Mouse (Mus musculus) R1 (cell line): Measurements from ENCODE around the gene Sec61a1.

Experiments used
- DNase-seq: peaks from one replicate; pipeline ENCODE4 v3.0.0-alpha.2; 2018; ENCODE audit warnings: low read depth, low spot score

Gene Sec61a1

DNA sequence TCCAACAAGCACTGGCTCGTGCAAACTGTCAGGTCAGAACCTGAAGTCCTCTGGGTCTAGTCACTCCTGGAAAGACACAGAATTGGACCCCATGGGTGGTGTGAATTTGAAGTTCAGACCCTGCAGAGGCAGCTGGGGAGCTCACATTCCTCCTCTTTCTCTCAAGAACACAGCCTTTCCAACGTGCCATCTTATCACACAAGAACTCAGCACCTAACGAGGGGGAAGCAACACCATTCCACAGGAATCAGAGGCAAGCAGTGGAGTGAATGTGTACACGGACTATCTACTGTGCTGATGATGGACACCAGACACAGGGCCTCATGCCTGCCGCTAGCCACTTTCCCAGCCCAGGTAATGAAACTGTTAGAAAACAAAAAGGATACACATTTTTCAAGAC, 2.0 kb downstream of the Sec61a1 start:
- no peak for DNase-seq

DNA sequence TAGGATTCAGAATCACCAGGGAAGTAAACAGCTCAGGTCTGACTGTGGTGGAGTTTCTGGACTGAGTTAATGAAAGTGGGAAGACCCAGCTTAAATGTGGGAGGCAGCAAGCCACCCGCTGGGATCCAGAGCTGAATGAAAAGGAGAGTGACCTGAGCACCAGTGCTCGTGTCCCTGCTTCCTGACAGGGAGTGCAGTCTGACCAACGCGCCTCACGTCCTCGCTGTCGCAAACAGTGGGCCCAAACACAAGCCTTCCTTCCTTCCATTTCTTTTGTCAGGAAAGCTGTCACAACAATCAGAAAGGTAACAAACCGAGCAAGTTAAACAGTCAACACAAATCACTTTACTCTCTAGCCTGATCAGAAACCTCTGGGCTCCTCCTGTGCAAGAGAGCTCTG, 2.7 kb downstream of the Sec61a1 start:
- DNase-seq = no peak

DNA sequence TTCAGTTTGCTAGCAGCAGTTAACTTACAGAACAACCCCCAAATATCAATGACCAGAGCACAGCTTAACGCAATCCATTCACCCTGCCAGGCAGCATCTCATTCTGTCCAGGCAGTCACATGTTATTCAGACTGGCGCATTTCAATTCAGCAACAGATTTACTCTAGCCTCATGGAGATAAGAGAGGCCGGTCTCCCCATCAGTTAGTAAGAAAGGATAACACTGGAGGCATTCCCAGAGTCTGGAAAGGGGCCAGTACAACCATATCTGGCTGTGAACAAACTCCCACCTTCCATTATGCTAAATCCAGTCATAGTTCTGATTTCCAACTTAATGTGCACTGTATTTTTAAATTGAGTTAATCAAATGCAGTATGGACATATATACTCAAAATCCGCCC, 4.2 kb downstream of the Sec61a1 start:
- DNase-seq = no peak

DNA sequence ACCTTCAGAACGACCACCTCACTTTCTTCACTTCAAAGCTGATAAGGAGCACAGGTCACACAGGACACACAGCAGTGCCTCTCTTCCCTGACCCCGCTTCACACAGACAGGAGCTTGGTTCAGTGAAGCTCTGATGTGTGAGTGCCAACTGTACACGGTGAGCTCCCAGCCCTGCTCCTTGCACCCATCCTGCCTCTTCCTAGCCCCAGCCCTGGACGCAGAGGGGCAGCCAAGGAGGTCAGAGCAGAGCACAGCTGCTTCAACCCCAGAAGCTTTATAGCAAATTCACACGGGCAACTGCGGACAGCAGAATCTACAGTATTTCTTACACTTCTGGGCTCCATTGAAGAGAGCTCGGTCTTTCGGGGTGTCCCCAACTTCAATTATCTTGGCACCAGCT, 4.7 kb downstream of the Sec61a1 start:
- no peak for DNase-seq

DNA sequence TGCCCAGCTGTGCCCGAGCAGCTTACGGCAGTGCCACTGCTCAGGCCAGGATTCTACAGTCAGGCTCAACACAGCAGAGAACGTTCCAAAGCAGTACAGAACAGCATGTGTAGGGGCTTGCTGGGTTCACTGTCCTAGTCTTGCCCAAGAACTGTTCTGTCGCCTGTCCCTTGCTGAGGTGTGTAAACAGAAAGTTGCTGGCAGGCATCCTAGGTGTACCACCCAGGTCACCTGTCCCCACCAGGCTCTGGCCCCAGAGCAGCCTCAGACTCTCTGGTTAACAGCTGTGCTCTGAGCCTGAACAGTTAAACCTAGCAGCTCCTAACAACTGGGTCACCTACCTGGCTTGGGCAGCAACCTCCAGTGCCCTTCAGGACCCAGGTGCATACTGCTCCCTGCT, 15.7 kb downstream of the Sec61a1 start:
- no peak for DNase-seq

DNA sequence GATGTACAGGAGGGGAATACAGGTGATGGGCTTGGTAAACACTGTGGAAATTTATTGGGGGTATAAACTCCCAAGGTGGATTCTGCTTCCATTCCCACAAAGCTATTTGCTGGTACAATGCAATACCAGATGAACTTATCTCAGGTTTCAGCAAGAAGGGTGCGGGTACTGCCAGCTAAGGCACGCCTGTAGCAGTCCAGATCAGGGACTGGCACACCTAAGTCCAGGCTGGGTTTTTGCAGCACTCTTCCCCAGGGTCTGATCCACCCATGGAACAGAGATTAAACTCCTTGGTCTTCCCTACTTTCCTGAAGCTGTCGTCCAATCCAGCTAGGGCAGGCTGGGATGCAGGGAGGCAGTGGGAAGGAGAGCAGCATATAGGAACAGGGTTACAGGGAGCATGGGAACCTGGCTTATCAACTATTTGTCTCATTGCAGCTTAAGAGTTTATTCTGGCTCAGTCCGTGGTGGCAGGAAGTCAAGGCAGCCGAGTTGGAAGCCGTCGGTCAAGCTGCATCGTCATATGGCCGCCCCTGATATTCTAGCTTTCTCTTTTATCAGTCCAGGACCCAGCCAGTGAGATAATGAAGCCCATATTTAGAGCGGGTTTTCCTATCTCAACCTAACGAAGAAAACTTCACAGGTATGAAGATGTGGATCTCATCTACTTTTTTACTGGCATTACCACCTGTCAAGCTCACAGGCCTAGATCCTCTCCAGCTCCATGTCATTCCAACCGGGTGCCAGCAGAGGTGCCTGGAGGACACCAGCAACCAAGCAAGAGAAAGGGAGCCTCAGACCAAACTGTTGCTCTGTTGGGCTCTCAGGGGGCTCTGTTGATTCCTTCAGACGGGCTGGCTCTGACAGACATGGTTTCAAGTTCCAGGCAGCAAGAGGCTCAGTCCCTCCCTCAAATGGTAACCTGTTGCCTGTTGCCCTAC, 16.4 kb downstream of the Sec61a1 start:
- DNase-seq = no peak

DNA sequence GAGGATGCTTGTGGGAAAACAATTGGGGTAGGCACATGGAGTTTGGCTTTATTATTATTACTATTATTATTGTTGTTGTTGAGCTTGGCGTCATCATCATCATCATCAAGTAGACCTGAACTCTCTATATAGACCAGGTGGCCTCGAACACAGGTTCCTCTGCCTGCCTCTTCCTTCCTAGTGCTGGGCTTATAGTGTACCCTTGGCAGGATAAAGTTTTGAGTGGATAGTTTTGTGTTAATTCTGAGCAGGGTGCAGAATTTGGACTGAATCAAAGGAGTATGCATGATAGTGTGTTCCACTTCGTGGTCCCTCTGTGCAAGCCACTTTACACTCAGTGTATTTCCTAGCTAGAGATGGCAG, 18.3 kb downstream of the Sec61a1 start:
- DNase-seq = no peak

DNA sequence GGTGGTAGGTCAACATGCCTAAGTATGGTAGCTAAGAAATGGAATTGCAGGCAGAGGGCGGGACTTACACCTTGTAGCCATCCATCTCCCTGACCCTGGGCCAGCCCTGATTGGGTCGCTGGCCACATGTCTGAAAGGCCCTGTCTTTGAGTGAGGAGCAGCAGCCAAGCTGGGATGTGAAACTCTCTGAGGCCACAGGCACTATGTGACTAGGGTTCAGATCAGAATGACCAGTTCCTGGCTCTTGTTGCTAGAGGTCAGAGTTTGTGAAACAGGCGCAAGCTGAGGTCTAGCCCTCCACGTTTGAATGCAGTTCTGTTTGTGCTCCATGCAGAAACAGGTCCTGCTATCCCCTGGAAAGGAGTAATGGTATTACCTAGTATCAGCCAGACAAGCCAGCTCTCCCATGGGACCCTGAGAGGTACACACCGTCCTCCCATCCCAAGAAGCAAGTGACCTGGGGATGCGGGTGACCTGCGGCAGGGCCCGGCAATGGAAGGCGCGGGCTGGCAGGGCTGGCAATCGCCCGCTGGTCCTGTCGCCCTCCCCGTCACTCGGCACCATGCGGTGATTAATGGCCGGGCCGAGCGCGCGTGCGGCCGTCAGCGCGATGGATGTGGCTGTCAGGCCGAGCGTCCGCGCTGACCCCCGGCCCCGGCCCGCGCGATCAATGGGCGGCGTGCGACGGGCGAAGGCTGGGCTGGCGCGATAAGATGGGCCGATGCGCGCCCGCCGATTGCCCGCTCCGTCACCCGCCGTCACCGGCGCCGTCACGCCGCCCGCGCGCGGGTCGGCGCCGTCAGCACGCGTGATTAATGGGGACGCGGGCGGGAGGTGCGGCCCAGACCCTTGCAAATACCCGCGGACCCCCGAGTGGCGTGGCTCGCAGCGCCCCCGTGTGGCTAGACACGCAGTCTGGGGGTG, 19.0 kb downstream of the Sec61a1 start:
- DNase-seq = peak; percentile 55

DNA sequence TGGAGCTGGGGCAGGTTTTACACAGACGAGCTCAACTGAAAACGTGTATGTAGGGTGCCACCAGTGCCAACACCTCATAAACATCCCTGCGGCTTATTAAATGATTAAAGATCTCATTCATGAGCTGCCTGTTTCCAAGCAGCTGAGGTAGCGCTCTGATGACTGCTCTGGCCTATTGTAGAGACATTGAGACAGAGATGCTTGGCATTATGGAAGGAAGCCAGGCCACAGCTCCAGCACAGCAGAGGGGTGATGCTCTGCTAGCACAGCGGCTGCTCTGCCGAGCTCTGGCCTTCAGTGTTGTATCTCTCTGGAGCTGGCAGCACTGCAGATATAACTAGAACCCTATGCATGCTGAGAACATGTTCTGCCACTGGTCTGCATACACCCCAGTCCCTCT, 25.0 kb downstream of the Sec61a1 start:
- DNase-seq = no peak

DNA sequence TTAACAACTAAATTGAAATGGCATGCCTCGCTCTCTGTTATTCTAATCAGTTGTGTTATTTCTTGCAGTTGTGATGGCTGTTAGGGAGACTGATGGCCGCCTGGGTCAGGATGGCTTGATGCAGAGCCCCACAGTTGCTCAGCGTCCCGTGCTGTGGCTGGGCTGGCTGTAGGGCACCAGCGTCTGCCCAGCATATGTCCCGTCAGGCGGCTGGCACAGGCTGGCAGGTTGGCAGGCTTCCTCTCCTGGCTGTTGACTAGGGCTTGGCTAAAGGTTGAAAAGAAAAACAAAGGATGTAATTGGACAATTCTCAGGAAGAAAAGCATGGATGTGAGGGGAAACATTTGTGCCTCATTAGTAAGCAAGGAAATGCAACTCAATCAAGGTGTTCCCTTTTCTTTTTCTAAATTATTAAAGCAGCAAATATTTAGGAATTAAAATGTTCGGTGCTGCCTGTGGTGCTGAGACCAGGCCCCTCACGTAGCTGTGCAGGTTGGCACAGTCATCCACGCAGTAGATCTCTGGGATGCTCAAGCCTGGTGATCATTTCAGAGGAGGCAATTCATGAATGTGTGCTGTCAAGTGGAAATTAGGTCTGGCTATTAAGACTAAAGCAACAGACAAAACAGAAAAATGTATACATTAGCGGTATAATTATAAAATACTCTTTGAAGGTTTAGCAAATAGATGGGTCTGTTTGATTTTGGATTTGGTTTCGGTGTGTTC, 27.9 kb downstream of the Sec61a1 start:
- DNase-seq = no peak

DNA sequence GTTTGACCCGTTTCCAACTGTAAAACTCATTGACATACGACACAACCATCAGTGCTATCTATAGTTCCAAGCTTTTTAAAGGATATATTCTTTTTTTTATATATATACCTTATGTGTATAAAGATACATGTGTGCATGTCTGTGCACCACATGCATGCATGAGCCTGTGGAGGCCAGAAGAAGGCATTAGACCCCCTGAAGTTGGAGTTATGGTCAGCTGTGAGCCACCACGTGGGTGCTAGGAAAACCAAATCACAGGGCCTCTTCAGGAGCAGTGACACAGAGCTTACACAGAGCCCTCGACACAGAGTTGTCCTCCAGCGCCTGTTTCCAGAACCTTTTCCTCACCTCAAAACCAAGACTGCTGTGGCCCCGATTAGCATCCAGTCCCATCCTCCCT, 28.9 kb downstream of the Sec61a1 start:
- no peak for DNase-seq

DNA sequence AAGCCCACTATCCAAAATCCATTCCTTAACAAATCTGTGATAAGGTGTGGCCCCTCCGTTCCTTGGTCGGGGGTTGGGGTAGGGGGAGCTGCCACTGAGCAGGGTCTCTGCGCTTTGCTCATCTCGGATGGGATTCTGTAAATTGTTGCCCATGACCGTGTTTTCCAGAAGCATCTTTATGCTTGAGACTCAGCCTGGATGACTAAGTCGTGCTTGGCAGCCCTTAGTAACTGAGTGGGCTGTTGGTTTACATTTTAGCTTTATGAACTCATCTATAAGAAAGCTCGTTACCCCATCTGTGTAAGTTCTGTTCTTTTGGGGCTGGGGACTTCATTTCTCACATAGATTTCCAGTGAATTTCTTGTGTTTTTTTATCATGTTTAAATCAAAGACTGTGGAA, 29.7 kb downstream of the Sec61a1 start:
- DNase-seq = no peak

DNA sequence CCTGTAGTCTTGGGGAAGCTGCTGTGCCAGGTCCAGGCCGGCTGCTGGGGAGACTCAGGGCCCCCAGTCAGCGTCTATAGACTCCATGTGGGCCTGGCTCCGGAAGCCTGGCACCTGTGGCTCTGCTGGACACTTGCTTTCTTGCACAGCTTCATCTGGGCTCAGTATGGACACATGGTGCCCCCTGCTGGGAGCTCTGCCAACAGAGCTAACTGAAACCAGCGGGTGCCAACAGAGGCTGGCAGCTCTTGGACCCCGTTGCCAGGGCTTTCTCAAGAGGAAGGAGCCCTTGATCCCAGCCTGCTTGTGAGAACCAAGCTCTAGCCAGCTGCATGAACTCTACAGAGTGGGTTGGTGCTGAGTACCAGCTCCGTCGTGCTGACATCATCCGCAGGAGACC, 31.8 kb downstream of the Sec61a1 start:
- DNase-seq = no peak

DNA sequence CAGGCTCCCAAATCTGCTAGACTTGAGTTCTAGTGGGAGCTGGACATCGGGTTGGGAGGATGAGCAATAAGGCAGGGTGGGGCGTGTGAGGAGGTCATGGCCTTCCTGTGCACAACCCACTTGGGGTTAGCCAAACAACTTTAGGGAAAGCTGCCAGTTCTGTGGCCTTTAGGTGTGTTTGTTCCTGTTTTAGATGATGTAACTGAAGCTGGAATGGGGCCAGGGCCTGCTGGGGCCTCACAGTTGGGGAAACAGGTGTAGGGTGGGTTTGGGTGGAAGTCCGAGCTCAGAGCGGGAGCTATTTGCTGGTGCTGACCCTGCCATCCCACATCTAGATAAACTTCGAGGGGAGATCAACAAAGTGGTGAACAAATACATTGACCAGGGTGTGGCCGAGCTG, 33.3 kb downstream of the Sec61a1 start:
- no peak for DNase-seq

DNA sequence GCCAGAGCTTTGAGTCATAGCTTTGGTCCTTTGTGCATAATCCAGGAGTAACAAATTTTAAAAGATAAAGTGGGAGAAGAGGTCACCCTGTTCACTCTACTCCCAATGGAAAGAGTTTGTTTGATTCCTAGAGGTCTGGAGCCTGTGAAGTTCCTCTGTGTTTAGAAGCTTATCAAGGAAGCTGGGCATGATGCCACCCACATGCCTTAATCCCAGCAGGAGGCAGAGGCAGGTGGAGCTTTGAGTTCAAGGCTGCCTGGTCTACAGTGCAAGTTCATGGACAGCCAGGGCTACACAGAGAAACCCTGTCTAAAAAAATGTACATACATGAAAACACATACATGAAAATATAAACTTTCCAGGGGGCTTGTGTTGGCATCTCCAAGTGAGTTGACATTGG, 34.8 kb downstream of the Sec61a1 start:
- no peak for DNase-seq

DNA sequence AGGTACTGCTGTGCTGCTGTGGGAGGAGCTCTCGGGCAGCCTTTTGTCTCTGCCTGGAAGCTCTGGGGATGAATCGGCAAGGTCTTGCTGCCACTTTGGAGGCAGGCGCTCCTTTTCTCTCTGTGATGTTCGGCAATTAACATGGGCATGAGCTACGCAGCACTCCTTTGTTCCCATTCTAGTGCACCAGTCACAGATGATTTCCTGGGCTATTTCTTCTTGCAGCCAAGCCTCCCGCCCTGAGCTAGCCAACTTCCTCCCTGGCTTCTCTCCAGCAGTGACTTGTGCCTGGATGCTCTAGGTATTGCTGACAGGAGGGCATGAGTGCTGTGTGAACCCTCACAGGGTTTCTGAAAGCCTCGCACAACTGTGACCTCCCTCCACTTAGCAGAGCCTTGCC, 35.6 kb downstream of the Sec61a1 start:
- peak; percentile 94 for DNase-seq

DNA sequence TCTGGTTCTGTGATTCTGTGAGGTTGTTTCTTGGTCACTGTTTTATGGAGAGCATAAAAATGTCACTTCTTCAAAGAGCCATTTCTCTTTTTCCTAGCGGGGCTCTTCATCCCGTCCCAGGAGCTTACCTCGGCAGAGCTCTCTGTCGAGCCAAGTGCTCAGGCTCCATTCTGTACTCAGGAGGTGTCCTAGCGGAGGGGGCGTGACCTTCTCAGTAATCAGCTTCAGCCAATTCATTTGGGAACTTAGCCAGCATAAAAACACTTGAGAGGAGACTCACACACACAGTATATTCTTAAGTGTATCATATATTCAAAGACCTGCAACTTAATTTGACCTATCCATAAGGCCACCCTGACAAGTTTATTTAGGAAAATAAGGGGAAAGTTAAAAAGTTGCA, 38.3 kb downstream of the Sec61a1 start:
- DNase-seq = peak; percentile 48

DNA sequence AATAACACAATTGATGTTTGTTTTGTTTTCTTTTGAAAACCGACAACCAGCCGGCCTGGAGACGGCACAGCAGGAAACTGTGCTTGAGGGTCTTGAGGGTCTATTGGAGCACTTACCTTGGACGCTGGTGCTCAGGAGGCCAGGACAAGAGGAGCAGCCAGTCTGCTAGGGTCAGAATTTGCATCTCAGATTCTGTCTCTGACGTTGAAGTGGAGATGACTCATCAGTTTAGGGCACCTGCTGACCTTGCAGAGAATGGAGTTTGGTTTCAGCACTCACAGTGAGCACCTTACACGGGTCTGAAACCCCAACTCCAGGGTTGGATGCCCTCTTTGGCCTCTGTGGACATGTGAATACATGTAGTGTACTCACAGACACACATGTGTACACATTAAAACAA, 48.8 kb downstream of the Sec61a1 start:
- peak; percentile 68 for DNase-seq

DNA sequence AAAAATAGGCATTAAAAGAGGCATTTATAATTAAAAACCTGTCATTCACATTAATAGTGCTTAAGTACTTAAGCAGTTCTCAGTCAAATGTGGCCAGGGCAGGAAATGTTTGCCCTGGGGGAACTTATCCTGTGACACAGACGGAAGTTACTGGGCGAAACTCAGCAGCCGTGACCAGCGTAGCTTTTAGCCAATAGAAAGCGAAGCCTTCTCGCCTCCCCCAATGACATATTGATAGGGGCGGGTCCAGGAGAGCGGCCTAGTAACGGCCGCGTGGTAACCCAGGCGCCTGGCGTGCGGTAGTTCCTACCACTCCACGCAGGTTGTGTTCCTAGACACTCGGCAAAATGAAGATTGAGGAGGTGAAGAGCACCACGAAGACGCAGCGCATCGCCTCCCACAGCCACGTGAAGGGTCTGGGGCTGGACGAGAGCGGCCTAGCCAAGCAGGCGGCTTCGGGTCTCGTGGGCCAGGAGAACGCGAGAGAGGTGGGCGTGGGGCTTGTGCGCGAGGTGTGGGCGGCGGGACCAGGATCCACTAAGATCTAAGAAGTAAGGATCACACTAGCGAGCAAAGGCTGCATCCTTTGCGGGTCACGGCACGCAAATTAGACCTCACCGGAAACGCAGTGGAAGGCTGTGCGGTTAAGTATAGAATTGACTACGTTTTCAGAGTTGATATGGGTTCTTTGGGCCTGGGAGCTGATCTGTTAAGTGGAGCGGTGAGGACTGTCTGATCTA, 53.4 kb downstream of the Sec61a1 start, which contains the start of gene Ruvbl1:
TSS of gene Ruvbl1 (plus strand) at position 229 of the 740 bp plus-strand sequence.
- peak; percentile 99 for DNase-seq

DNA sequence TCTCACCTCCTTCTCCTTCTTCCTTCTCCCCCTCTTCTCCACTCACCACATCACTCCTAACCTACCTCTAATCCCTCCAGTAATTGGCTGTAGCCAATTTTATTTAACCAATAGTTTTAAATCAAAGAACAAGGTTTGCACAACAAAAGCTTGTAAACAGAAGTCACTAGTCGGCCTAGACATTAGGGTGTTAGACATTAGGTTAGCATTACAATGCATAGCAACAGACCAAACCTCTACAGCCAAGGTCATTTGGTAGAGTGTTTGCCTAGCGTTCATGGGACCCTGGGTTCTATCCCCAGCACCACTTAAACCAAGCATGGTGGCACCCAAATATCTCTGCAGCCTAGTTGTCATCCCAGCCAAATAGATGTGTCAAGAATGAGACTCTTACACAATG, 64.2 kb downstream of the Sec61a1 start:
- peak; percentile 56 for DNase-seq
